Mouse (Mus musculus) left cerebral cortex, postnatal 36 days (tissue): ENCODE measurements around the gene Hsf2bp. TPM values are rescaled to one million over a fixed set of nuclear protein-coding genes. Genes with fewer than 3 reads are reported as not detected.

Source experiments
- total RNA-seq, 2 experiments: library from RNA; stranded (reverse); gene quantifications; 2 replicates each; pipeline ENCODE4 v1.2.3; 2021

The Hsf2bp gene
- total RNA-seq, 2 experiments from 2014 or later: 0.64 to 1.4 TPM

Other genes starting within 250 kb of the Hsf2bp start
- 10 to 100 TPM; 17.7 to 23.7 TPM for gene Sik1, start 180.5 kb downstream of the Hsf2bp start, total RNA-seq
- 10 to 100 TPM; 13.2 to 21.7 TPM for gene Rrp1b, start 249 bp downstream of the Hsf2bp start, total RNA-seq
- 10 to 100 TPM in 1 of 2 experiments, 1 to 10 TPM in 1; 7.7 to 10.8 TPM for gene Notch3, start 130.5 kb upstream of the Hsf2bp start, total RNA-seq
- under 1 TPM; 0.27 to 0.37 TPM for gene Ephx3, start 153.2 kb upstream of the Hsf2bp start, total RNA-seq
- gene Brd4, start 248.4 kb upstream of the Hsf2bp start, total RNA-seq: 100 to 1,000 TPM; 103 to 147 TPM